Mouse (Mus musculus) ES-Bruce4 (cell line): ENCODE measurements around the gene Nusap1.

Experiments
- CTCF ChIP-seq: IDR thresholded peaks from one replicate; pipeline ENCODE4 v1.8.1; 2011; ENCODE audit warnings: low read depth, low read length
- EP300 ChIP-seq: IDR thresholded peaks from 2 replicates; pipeline ENCODE4 v1.6.1; 2011; ENCODE audit warnings: low read depth, low read length; ENCODE audit not compliant: insufficient read depth
- POLR2A ChIP-seq: IDR thresholded peaks from one replicate; pipeline ENCODE4 v1.8.1; 2011; ENCODE audit warnings: low read length; ENCODE audit not compliant: insufficient read depth

DNA sequence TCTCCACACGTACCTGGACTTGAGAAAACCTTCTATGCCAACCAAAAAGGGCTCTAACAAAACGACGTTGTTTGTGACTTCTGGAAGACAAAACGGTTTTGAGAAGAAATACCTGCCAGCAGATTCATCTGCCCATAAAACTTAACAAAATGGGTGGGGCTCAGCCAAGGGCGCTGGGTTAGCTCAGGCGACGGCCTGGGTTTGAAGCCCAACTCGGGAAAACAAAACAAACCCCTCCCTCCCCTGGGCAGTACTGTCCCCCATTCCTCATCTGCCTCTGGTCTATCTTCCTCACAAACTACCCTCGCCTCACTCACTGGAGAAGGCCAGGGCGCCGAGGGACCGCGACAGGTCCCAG is 278 bp upstream of the Nusap1 start:
- TF ChIP-seq EP300 (no peak), POLR2A (no peak), CTCF (no peak)
